ENCODE assay signal across 8 mouse cellular contexts in the genomic region with DNA sequence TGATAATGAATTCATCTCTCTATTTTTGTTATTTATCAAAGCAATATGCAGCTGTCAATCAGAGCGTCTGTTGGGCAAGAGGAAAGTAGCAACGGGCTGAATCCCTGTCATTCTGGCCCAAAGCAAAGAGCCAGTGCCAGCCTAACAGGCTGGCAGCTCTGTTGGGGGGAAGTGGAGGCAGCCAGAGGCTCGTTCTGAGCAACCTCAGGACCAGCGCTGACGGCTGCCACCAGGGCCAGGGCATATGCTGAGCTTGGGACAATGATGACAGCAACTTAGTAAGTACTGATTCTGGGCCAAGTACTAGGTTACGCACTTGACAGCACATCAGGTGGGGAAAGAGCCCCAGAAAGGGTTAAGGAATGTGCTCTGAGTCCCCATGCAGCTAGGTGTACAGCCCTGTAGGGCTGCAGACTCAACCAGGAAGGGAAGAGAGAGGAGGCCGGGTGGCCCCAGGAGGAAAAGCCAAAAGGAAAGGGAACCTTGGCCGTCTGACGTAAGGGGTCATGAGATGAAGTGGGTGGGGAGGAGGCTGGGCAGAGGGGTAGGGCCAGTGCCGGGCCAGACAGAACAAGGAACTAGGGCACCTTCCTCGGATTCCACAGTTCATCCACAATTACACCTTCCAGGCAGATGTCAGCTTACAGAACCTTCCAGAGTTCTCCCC. TPM values are rescaled to one million over a fixed set of nuclear protein-coding genes. Genes with fewer than 3 reads are reported as not detected.
DNase-seq lines count a peak whose midpoint lies in the region; ATAC-seq and TF ChIP-seq lines count a peak whose summit lies in the region.

No protein-coding gene starts in this region.

- 72% methylated on average over 11 of the region's 11 CpGs for WGBS in kidney, embryonic 15.5 days
- WGBS in lung, postnatal 0 days, result 62% methylated on average over 11 of the region's 11 CpGs

- H3K4me3 ChIP-seq in kidney, embryonic 15.5 days (replicated peaks), result no peak overlapping the region
- H3K4me3 ChIP-seq in lung, postnatal 0 days (ENCODE audit: low read depth, low read length), result no peak overlapping the region

- no peak overlapping the region for H3K27ac ChIP-seq in kidney, embryonic 15.5 days
- peak overlapping the region; percentile 32; the same call in 1 of the 2 replicates for H3K27ac ChIP-seq in lung, postnatal 0 days (ENCODE audit: low read length)

- ATAC-seq in kidney, embryonic 15.5 days (replicated peaks; ENCODE audit: low FRiP score), result no peak
- no peak for ATAC-seq in lung, postnatal 0 days
- ATAC-seq in CD4-positive, CD25-positive, alpha-beta regulatory T cell, adult 4 months, result no peak

- H3K36me3 ChIP-seq in kidney, embryonic 15.5 days, result peaks cover 6% of the 10 kb centered on the region; the same call in 1 of the 2 replicates
- no peaks in the 10 kb centered on the region for H3K36me3 ChIP-seq in lung, postnatal 0 days (ENCODE audit: insufficient read depth, low read length)

- no peak for TF ChIP-seq CTCF in lung, postnatal 0 days (IDR thresholded peaks at IDR 0.05)

- 0 out of 2 replicates have a peak, but pooled peaks cover 8% of the 10 kb centered on the region for H3K27me3 ChIP-seq in kidney, embryonic 15.5 days
- no peaks in the 10 kb centered on the region for H3K27me3 ChIP-seq in lung, postnatal 0 days (replicated peaks; ENCODE audit: insufficient read depth, low read length)

- H3K4me2 ChIP-seq in kidney, embryonic 15.5 days, result no peak overlapping the region
- H3K4me2 ChIP-seq in lung, postnatal 0 days (replicated peaks; ENCODE audit: low read depth, low read length), result 0 out of 2 replicates have a peak overlapping the region, but pooled peaks have one; percentile 95

- DNase-seq in kidney, adult 11 months, result peak; percentile 80
- DNase-seq in brain, adult 2 months (ENCODE audit: low read depth, low spot score), result peak; percentile 70
- peak; percentile 50 to 58 for DNase-seq in cerebellum, postnatal 36 days
- peak; percentile 60 for DNase-seq in lung, postnatal 0 days (ENCODE audit: low spot score)
- DNase-seq in thymus, postnatal 10 days (ENCODE audit: low spot score in 2 of 2), result no peak
- DNase-seq in right cerebral cortex, postnatal 36 days (ENCODE audit: low spot score in 2 of 2), result no peak

- H3K4me1 ChIP-seq in kidney, embryonic 15.5 days, result peaks cover 69% of the 10 kb centered on the region
- H3K4me1 ChIP-seq in lung, postnatal 0 days (ENCODE audit: insufficient read depth, low read depth, low read length), result peaks cover 41% of the 10 kb centered on the region

- no peak for TF ChIP-seq EP300 in lung, postnatal 0 days (IDR thresholded peaks at IDR 0.05)

- H3K9ac ChIP-seq in kidney, embryonic 15.5 days, result no peak overlapping the region
- H3K9ac ChIP-seq in lung, postnatal 0 days (replicated peaks; ENCODE audit: low read depth), result no peak overlapping the region

- no peaks in the 10 kb centered on the region for H3K9me3 ChIP-seq in kidney, embryonic 15.5 days (replicated peaks)
- H3K9me3 ChIP-seq in lung, postnatal 0 days (ENCODE audit: low read length), result no peaks in the 10 kb centered on the region

RNA-seq across cellular contexts. Expression of a gene that starts 3.9 kb away (rescaled TPM):
- 53.9 and 56.7 TPM in 2 replicates for polyA plus RNA-seq in kidney, embryonic 15.5 days (2015; fragmentation: Nextera tagmentation; extraction: Ambion mirVana)
- 81.6 and 88.4 TPM in 2 replicates for polyA plus RNA-seq in lung, postnatal 0 days (2015; fragmentation: Nextera tagmentation; extraction: Ambion mirVana)
- polyA plus RNA-seq in CD4-positive, CD25-positive, alpha-beta regulatory T cell, adult 4 months (2017; shearing (Covaris generic)), result 10 to 100 TPM; 19.8 to 27.0 TPM

RNA-seq across cellular contexts. Expression of a gene that starts 24.6 kb away (rescaled TPM):
- polyA plus RNA-seq in kidney, embryonic 15.5 days (2015; fragmentation: Nextera tagmentation; extraction: Ambion mirVana), result not detected in 2 replicates
- not detected in 2 replicates for polyA plus RNA-seq in lung, postnatal 0 days (2015; fragmentation: Nextera tagmentation; extraction: Ambion mirVana)
- not detected for polyA plus RNA-seq in CD4-positive, CD25-positive, alpha-beta regulatory T cell, adult 4 months (2017; shearing (Covaris generic))

RNA-seq across cellular contexts. Expression of a gene that starts 44.8 kb away (rescaled TPM):
- 0.19 TPM in 1 of 2 replicates, not detected in the other for polyA plus RNA-seq in kidney, embryonic 15.5 days (2015; fragmentation: Nextera tagmentation; extraction: Ambion mirVana)
- polyA plus RNA-seq in lung, postnatal 0 days (2015; fragmentation: Nextera tagmentation; extraction: Ambion mirVana), result not detected in 2 replicates
- polyA plus RNA-seq in CD4-positive, CD25-positive, alpha-beta regulatory T cell, adult 4 months (2017; shearing (Covaris generic)), result not detected

Comparison
In these comparisons a context has a peak if more than half of its experiments do, and no peak if none do; other contexts are left out.
1. DNase-seq: peak in kidney, adult 11 months (single experiment), brain, adult 2 months (single experiment), cerebellum, postnatal 36 days (2 of 2) and lung, postnatal 0 days (single experiment); none in thymus, postnatal 10 days (0 of 2) and right cerebral cortex, postnatal 36 days (0 of 2).